Mouse (Mus musculus): ENCODE results near the gene Phf5a. TPM values are rescaled to one million over a fixed set of nuclear protein-coding genes. Genes with fewer than 3 reads are reported as not detected.
"Not testable (repeated sequence)": the region's sequence is repeated elsewhere in the genome, so short reads cannot be mapped to it uniquely, and the experiment has no call there.

The Phf5a gene
- polyA plus RNA-seq, 1 experiment from 2014 or later, result 129 TPM

DNA sequence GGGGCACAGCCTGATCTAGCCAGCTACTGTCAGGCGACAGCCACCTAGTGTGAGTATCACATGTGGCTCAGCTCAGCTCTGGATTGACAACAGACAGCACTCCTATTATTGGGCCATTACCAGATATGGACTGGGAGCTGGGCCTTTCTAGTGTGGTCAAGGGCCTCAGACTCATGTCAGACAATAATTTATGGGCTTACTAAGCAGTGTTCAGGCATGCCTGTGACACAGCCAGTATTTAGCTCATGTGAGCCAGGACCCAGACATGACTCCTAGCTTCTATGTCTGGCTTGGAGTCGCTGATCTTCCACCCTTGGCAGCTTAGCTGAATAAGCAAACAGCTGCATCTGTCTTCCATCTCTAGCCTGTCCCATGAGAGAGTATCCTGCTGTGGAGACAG is 40.8 kb upstream of the Phf5a start:
- Histone ChIP-seq H3K4me1 (ENCODE audit: control insufficient read depth, insufficient read depth, low read length) (no peaks in the 10 kb centered on the region), H3K36me3 (ENCODE audit: control insufficient read depth, insufficient read depth, low read length) (peaks cover 71% of the 10 kb centered on the region), H3K4me2 (ENCODE audit: low read depth, low read length) (no peak overlapping the region), H3K9ac (replicated peaks; ENCODE audit: low read depth, low read length) (no peak overlapping the region), H3K27me3 (ENCODE audit: control insufficient read depth, insufficient read depth, low read length) (no peaks in the 10 kb centered on the region), H3K27ac (ENCODE audit: low read depth, low read length) (no peak overlapping the region), H3K4me3 (ENCODE audit: low read depth, low read length) (no peak overlapping the region), H3K9me3 (ENCODE audit: control insufficient read depth, low read length) (no peaks in the 10 kb centered on the region)
- 77% methylated on average over 2 of the region's 2 CpGs for WGBS
- no peak for ATAC-seq (ENCODE audit: low read depth)

DNA sequence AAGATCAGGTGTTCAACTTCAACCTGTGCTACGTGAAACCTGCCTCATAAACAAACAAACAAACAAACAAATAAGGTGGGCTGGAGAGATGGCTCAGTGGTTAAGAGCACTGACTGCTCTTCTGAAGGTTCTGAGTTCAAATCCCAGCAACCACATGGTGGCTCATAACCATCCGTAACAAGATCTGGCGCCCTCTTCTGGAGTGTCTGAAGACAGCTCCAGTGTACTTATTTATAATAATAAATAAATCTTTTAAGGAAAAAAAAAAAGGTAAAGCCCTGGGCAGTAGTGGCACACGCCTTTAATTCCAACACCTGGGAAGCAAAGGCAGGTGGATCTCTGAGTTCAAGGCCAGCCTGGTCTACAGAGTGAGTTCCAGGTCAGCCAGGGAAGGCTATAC is 37.1 kb upstream of the Phf5a start:
- not testable (repeated sequence) for ATAC-seq (ENCODE audit: low read depth); H3K27ac ChIP-seq (ENCODE audit: low read depth, low read length); H3K4me1 ChIP-seq (ENCODE audit: control insufficient read depth, insufficient read depth, low read length); H3K27me3 ChIP-seq (ENCODE audit: control insufficient read depth, insufficient read depth, low read length); H3K4me2 ChIP-seq (ENCODE audit: low read depth, low read length); H3K9ac ChIP-seq (replicated peaks; ENCODE audit: low read depth, low read length); H3K9me3 ChIP-seq (ENCODE audit: control insufficient read depth, low read length); H3K4me3 ChIP-seq (ENCODE audit: low read depth, low read length)
- WGBS, result 95% methylated on average over 4 of the region's 4 CpGs
- peaks cover 71% of the 10 kb centered on the region for H3K36me3 ChIP-seq (ENCODE audit: control insufficient read depth, insufficient read depth, low read length)

DNA sequence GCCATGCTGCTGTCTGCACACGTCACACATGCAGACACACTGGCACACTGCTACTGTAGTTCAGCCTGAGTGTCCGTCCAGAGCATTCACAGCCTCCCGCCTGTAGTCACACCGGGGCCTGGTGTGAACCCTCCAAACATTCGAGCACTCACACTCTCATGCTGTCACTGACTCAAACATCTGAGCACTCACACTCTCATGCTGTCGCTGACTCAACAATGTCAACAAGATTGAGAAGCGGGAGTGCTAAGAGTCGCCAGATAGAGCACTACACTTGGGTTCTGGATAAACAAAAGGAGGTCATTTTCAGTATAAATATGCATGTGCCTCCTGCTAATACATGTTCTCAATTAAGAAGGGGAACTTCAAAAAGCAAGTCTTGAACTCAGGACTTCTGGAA is 36.2 kb upstream of the Phf5a start:
- no peak overlapping the region for H3K9ac ChIP-seq (replicated peaks; ENCODE audit: low read depth, low read length)
- no peak overlapping the region for H3K4me3 ChIP-seq (ENCODE audit: low read depth, low read length)
- H3K27me3 ChIP-seq (ENCODE audit: control insufficient read depth, insufficient read depth, low read length), result no peaks in the 10 kb centered on the region
- no peak for ATAC-seq (ENCODE audit: low read depth)
- H3K36me3 ChIP-seq (ENCODE audit: control insufficient read depth, insufficient read depth, low read length), result peaks cover 68% of the 10 kb centered on the region
- no peaks in the 10 kb centered on the region for H3K9me3 ChIP-seq (ENCODE audit: control insufficient read depth, low read length)
- WGBS, result 94% methylated on average over 8 of the region's 8 CpGs
- no peak overlapping the region for H3K27ac ChIP-seq (ENCODE audit: low read depth, low read length)
- no peak overlapping the region for H3K4me2 ChIP-seq (ENCODE audit: low read depth, low read length)
- no peaks in the 10 kb centered on the region for H3K4me1 ChIP-seq (ENCODE audit: control insufficient read depth, insufficient read depth, low read length)

- Histone ChIP-seq H3K36me3 (ENCODE audit: control insufficient read depth, insufficient read depth, low read length) (peaks cover 54% of the 10 kb centered on the region), H3K4me1 (ENCODE audit: control insufficient read depth, insufficient read depth, low read length) (no peaks in the 10 kb centered on the region), H3K9me3 (ENCODE audit: control insufficient read depth, low read length) (no peaks in the 10 kb centered on the region), H3K4me2 (ENCODE audit: low read depth, low read length) (no peak overlapping the region), H3K27me3 (ENCODE audit: control insufficient read depth, insufficient read depth, low read length) (no peaks in the 10 kb centered on the region), H3K4me3 (ENCODE audit: low read depth, low read length) (no peak overlapping the region), H3K9ac (replicated peaks; ENCODE audit: low read depth, low read length) (no peak overlapping the region), H3K27ac (ENCODE audit: low read depth, low read length) (no peak overlapping the region)
- 35% methylated on average over 2 of the region's 2 CpGs for WGBS
- no peak for ATAC-seq (ENCODE audit: low read depth)
Measured at GRCm38 (mm10) chr15:81904939-81905338, 33.2 kb upstream of the Phf5a start.

- Histone ChIP-seq H3K4me3 (ENCODE audit: low read depth, low read length) (no peak overlapping the region), H3K9ac (replicated peaks; ENCODE audit: low read depth, low read length) (no peak overlapping the region), H3K4me1 (ENCODE audit: control insufficient read depth, insufficient read depth, low read length) (no peaks in the 10 kb centered on the region), H3K4me2 (ENCODE audit: low read depth, low read length) (no peak overlapping the region), H3K9me3 (ENCODE audit: control insufficient read depth, low read length) (no peaks in the 10 kb centered on the region), H3K27ac (ENCODE audit: low read depth, low read length) (no peak overlapping the region), H3K27me3 (ENCODE audit: control insufficient read depth, insufficient read depth, low read length) (no peaks in the 10 kb centered on the region), H3K36me3 (ENCODE audit: control insufficient read depth, insufficient read depth, low read length) (peaks cover 33% of the 10 kb centered on the region)
- ATAC-seq (ENCODE audit: low read depth), result no peak
- WGBS, result 96% methylated on average over 2 of the region's 2 CpGs
Measured at GRCm38 (mm10) chr15:81898751-81899150, 27.0 kb upstream of the Phf5a start.

- Histone ChIP-seq H3K9me3 (ENCODE audit: control insufficient read depth, low read length) (no peaks in the 10 kb centered on the region), H3K4me3 (ENCODE audit: low read depth, low read length) (no peak overlapping the region), H3K4me1 (ENCODE audit: control insufficient read depth, insufficient read depth, low read length) (no peaks in the 10 kb centered on the region), H3K27ac (ENCODE audit: low read depth, low read length) (no peak overlapping the region), H3K36me3 (ENCODE audit: control insufficient read depth, insufficient read depth, low read length) (peaks cover 28% of the 10 kb centered on the region), H3K27me3 (ENCODE audit: control insufficient read depth, insufficient read depth, low read length) (no peaks in the 10 kb centered on the region), H3K9ac (replicated peaks; ENCODE audit: low read depth, low read length) (no peak overlapping the region), H3K4me2 (ENCODE audit: low read depth, low read length) (no peak overlapping the region)
- WGBS, result 92% methylated on average over 5 of the region's 5 CpGs
- ATAC-seq (ENCODE audit: low read depth), result no peak
Measured at GRCm38 (mm10) chr15:81897607-81898285, 26.0 kb upstream of the Phf5a start.

- no peaks in the 10 kb centered on the region for H3K9me3 ChIP-seq (ENCODE audit: control insufficient read depth, low read length)
- H3K9ac ChIP-seq (replicated peaks; ENCODE audit: low read depth, low read length), result no peak overlapping the region
- 89% methylated on average over 2 of the region's 2 CpGs for WGBS
- H3K4me3 ChIP-seq (ENCODE audit: low read depth, low read length), result no peak overlapping the region
- H3K27me3 ChIP-seq (ENCODE audit: control insufficient read depth, insufficient read depth, low read length), result no peaks in the 10 kb centered on the region
- H3K4me1 ChIP-seq (ENCODE audit: control insufficient read depth, insufficient read depth, low read length), result no peaks in the 10 kb centered on the region
- no peak overlapping the region for H3K4me2 ChIP-seq (ENCODE audit: low read depth, low read length)
- H3K36me3 ChIP-seq (ENCODE audit: control insufficient read depth, insufficient read depth, low read length), result peaks cover 22% of the 10 kb centered on the region
- H3K27ac ChIP-seq (ENCODE audit: low read depth, low read length), result no peak overlapping the region
- no peak for ATAC-seq (ENCODE audit: low read depth)
Measured at GRCm38 (mm10) chr15:81896407-81896806, 24.7 kb upstream of the Phf5a start.

DNA sequence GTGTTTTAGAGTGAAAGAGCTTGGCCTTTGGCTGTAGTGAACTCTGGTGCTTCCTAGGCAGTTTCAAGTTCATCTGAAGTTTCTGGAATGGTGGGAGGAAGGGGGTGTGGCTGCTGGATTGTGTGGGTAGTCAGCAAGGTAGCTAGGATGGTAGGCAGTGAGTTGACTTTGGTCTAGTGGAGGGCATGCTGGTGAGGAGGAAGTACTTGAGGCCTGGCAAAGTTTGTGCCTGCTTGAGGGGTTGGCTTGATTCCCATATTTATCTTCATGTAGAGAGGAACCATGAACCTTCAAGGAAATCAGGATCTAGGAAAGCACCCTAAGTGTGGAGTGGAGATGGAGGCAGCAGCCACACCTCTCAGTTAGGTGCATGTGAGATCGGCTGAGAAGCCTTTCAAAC is 22.3 kb upstream of the Phf5a start:
- ATAC-seq (ENCODE audit: low read depth), result no peak
- no peaks in the 10 kb centered on the region for H3K27me3 ChIP-seq (ENCODE audit: control insufficient read depth, insufficient read depth, low read length)
- peaks cover 30% of the 10 kb centered on the region for H3K36me3 ChIP-seq (ENCODE audit: control insufficient read depth, insufficient read depth, low read length)
- no peak overlapping the region for H3K27ac ChIP-seq (ENCODE audit: low read depth, low read length)
- no peak overlapping the region for H3K4me3 ChIP-seq (ENCODE audit: low read depth, low read length)
- WGBS, result 86% methylated on average over 1 of the region's 1 CpGs
- no peaks in the 10 kb centered on the region for H3K9me3 ChIP-seq (ENCODE audit: control insufficient read depth, low read length)
- H3K4me1 ChIP-seq (ENCODE audit: control insufficient read depth, insufficient read depth, low read length), result no peaks in the 10 kb centered on the region
- H3K9ac ChIP-seq (replicated peaks; ENCODE audit: low read depth, low read length), result no peak overlapping the region
- no peak overlapping the region for H3K4me2 ChIP-seq (ENCODE audit: low read depth, low read length)

GRCm38 (mm10) chr15:81891822-81892580 is 20.3 kb upstream of the Phf5a start:
- Histone ChIP-seq H3K9ac (replicated peaks; ENCODE audit: low read depth, low read length) (no peak overlapping the region), H3K4me2 (ENCODE audit: low read depth, low read length) (no peak overlapping the region), H3K27me3 (ENCODE audit: control insufficient read depth, insufficient read depth, low read length) (no peaks in the 10 kb centered on the region), H3K4me1 (ENCODE audit: control insufficient read depth, insufficient read depth, low read length) (no peaks in the 10 kb centered on the region), H3K27ac (ENCODE audit: low read depth, low read length) (no peak overlapping the region), H3K36me3 (ENCODE audit: control insufficient read depth, insufficient read depth, low read length) (peaks cover 23% of the 10 kb centered on the region), H3K4me3 (ENCODE audit: low read depth, low read length) (no peak overlapping the region), H3K9me3 (ENCODE audit: control insufficient read depth, low read length) (no peaks in the 10 kb centered on the region)
- WGBS, result 97% methylated on average over 8 of the region's 8 CpGs
- no peak for ATAC-seq (ENCODE audit: low read depth)
